Mouse (Mus musculus) regulatory T cell (primary cell): ENCODE results near the gene Slc15a3.

Source experiments
- in situ Hi-C: fragments of 300-600 bp; cut with MboI, MseI; formaldehyde crosslinking; loops from one replicate; pipeline ENCODE4 v1.15.1; 2025; ENCODE audit warnings: high pct_unique_total_duplicates

The Slc15a3 gene

DNA sequence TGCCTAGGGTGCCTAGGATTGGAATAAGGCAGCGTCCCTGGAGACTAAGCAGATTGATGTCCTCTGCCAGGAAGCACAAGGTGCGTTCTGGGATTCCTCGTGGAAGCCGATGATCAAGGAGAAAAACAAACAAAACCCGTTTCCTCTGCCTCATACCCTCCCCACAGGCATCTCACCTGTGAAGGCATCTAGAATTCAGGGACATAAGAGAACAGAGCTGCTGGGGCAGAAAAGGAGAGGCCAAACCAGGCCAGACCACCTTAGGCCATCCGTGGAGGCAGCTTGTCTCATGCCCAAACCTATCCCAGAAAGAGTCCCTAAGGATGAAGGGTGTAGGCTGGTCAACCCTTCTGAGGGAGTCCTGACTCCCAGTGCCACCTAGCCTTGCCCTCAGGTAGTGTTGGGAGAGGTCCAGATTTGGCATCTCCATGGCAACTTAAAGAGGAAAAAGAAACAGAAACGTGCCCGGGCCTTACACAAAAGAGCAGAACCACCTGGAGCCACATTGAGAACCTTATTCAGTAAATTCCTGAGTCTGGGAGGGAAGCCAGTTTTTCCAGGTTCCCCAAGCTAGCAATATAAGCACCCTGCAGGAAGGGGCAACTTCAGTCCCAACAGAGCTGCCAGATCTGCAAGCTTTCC, 30.5 kb downstream of the Slc15a3 start, which contains the start of gene Tmem132a:
TSS of gene Tmem132a (minus strand) at position 55 of the 642 bp plus-strand sequence.
- in situ Hi-C loops: no loop called here

- in situ Hi-C loops: no loop called here
These were observed 31.1 kb downstream of the Slc15a3 start for GRCm38 (mm10) chr19:10870676-10871075.

GRCm38 (mm10) chr19:10871328-10871961, 31.9 kb downstream of the Slc15a3 start:
- in situ Hi-C loops: no loop called here

GRCm38 (mm10) chr19:10878201-10878837, 38.8 kb downstream of the Slc15a3 start:
- in situ Hi-C loops: no loop called here

DNA sequence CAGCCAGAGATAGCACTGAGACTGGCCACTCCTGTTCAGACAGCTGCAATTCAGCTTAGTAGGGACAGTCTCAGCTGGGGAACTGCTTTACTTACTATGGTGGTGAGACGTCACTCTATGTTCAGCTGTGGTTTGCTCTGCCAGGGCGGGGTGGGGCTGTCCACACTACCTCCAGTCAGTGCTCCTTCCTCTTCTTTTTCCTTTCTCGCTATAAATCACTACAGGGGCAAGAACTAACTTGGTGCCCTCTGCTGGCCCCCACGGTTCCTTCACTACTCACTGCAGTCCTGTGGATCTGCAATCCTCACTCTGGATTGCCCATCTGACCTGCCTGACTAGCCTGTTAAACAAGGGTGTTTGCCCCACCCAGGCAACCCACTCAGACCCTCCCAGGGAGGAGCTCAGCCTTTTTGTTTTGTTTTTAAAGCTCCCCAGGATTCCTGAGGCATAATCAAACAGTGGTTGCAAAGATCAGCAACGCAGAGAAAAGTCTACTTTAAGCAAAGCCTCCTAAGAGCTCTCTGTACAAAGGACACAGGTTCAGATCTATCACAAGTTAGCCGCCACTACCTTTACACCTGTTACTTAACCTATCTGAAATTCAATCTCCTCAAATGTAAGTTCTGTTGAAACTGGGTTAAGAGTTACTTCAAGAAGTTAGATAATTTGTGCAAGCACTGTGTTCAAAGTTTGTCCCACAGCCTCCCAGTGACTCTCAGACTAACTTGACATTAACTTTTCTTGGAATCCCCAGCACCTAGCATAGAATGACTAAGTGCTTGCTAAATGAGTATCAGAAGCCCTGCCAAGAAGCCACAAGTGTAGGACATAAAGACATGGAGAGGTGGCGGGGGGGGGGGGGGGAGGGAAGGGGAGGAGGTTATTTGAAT, 40.8 kb downstream of the Slc15a3 start:
- in situ Hi-C loops: no loop called here

GRCm38 (mm10) chr19:10880975-10881425, 41.5 kb downstream of the Slc15a3 start:
- in situ Hi-C loops: no loop called here

GRCm38 (mm10) chr19:10881426-10882154, 42.1 kb downstream of the Slc15a3 start, which contains the start of gene Tmem109:
Tmem109 (minus strand) TSS chr19:10882001.
- in situ Hi-C loops: no loop called here

DNA sequence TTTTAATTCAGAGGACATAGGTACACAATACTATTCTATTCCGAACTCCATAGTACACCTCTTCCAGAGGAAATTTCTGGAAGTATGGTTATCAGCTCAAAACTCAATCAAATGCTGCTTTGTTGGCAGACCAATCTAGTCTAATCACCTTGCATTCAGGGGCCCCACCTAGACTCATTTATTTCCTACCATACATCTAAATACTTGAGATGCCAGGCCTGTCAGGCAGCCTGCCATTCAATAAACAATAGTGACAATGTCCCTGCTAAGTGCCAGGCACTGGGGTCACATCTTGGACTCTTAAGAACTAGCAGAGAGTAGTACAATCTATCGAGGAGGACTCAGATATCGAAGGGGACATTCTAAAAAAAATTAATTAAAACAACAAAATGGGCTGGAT, 52.7 kb downstream of the Slc15a3 start:
- in situ Hi-C loops: no loop called here

- in situ Hi-C loops: no loop called here
These were observed 55.5 kb downstream of the Slc15a3 start, which contains the start of gene Prpf19 for GRCm38 (mm10) chr19:10895016-10895528. Prpf19 (plus strand) TSS chr19:10895231.

- in situ Hi-C loops: no loop called here
These were observed 56.2 kb downstream of the Slc15a3 start for GRCm38 (mm10) chr19:10895708-10896107.

- in situ Hi-C loops: no loop called here
These were observed 57.3 kb downstream of the Slc15a3 start for GRCm38 (mm10) chr19:10896849-10897248.

DNA sequence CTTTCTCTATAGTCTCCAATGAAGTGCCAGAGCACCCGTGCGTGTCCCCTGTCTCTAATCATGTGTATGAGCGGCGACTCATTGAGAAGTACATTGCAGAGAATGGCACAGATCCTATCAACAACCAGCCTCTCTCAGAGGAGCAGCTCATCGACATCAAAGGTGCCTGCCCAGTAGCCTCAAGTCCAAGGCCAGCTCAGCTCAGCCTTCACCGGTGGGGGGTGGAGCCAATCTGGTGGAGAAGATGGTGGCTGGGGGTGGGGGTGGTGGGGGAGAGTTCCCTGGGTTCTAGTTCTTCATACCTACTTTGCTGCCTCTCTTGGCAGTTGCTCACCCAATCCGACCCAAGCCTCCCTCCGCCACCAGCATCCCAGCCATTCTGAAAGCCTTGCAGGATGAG, 58.0 kb downstream of the Slc15a3 start:
- in situ Hi-C loops: no loop called here

DNA sequence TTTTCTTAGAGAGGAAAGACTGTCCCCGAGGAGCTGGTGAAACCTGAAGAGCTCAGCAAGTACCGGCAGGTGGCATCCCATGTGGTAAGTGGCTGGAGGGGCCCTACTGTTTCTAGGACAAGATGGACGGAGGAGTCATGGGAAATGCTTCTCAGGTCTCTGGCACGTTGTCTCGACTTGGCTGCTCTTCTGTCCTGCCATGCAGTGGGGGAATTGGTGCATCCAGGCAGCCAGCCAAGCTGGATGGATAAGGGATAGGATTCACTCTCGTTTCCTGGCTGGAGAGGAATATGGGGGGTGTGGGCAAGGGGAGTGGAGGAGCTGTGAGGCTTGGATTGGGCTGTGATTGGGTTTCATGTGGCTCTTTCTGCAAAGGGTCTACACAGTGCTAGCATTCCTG, 60.8 kb downstream of the Slc15a3 start:
- in situ Hi-C loops: no loop called here

DNA sequence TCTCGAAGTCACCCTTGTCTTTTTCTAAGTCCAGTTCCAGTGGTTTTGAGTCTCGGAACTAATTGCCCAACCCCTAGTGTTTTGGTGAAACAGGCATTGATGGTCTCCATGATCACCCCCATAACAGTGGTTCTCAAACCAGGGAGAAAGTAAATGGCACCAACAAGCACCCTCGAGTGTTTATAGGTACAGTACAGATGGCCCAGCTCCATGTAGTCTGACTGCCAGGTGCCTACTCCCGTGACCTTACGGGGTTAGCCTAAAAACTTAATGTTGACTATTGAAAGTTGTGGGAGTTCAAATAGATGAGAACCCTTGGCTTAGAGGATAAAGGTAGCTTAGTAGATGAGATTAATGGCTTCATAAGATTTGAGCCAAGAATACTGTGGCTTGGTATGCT, 61.5 kb downstream of the Slc15a3 start:
- in situ Hi-C loops: no loop called here

DNA sequence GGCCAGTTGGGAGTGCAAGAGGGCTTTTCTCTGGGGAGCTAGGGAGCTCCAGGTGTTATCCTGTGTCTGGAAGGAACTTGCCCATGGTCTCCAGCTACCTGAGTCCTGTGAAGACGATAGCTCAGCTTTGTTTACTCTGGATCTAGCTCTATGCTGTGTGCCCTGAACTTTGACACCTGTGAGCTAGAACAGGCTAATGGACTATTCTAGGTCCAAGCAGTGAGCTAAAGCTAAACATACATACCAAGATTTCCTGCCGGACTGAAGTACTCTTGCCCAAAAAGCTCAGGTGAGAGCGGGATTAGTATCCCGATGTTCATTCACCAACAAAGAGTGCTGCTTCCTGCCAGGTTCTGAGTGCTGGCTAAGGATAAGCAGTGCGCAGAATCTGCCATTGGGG, 65.0 kb downstream of the Slc15a3 start:
- in situ Hi-C loops: no loop called here

- in situ Hi-C loops: no loop called here
These were observed 65.6 kb downstream of the Slc15a3 start for GRCm38 (mm10) chr19:10904927-10905727.

GRCm38 (mm10) chr19:10905728-10906000, 66.1 kb downstream of the Slc15a3 start:
- in situ Hi-C loops: no loop called here

GRCm38 (mm10) chr19:10907891-10908290, 68.4 kb downstream of the Slc15a3 start:
- in situ Hi-C loops: no loop called here
